Mouse (Mus musculus) spleen, adult 2 months (tissue): ENCODE results near the gene Pced1b.

ENCODE experiments used
- CTCF ChIP-seq: fragments of 200-500 bp; IDR thresholded peaks from 2 replicates; pipeline ENCODE4 v1.5.1; 2011; ENCODE audit warnings: mild to moderate bottlenecking, inconsistent platforms; ENCODE audit not compliant: insufficient read depth, insufficient read length, insufficient replicate concordance; ENCODE audit errors: extremely low read depth
- POLR2A ChIP-seq: fragments of 200-500 bp; IDR thresholded peaks from 2 replicates; pipeline ENCODE4 v1.6.1; 2011; ENCODE audit warnings: low read depth, low read length, inconsistent platforms

- TF ChIP-seq POLR2A (no peak), CTCF (no peak)
Observed at GRCm38 (mm10) chr15:97234076-97234475, 12.8 kb upstream of the Pced1b start.
